Mouse (Mus musculus): ENCODE data around the gene 1700012P22Rik.

DNA sequence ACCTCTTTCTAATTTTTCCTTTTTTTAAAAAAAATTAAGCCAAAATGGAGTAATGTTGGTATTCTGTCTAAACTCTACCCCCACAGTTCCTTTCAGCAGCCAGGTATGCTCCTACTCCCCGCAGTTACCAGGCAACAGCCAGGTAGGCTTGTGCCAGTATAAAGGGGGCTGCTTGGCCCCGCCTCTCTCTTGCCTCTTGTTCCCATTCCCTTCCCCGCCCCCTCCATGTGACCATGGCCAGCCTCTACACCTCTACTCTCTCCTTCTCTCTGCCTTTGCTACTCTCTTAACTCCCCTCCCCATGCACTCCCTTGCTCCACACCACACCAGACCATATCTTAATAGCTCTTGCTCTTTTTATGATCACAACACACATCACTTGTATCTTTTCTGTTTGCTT, 32.3 kb downstream of the 1700012P22Rik start:
- TF ChIP-seq POLR2AphosphoS5 (IDR thresholded peaks at IDR 0.05; ENCODE audit: insufficient replicate concordance, low read depth, low read length) (no peak), CTCF (IDR thresholded peaks at IDR 0.05; ENCODE audit: low read depth, low read length) (no peak), TAL1 (conservative IDR thresholded peaks at IDR 0.05; ENCODE audit: low read depth, low read length) (no peak), GATA1 (IDR thresholded peaks at IDR 0.05; ENCODE audit: borderline replicate concordance, low read length) (no peak), GATA2 (IDR thresholded peaks at IDR 0.05; ENCODE audit: borderline replicate concordance, low read depth, low read length) (no peak)
